Mouse (Mus musculus) small intestine, adult 2 months (tissue): ENCODE data around the gene Plaa.

Experiments
- CTCF ChIP-seq: fragments of 200-500 bp; IDR thresholded peaks from 2 replicates; pipeline ENCODE4 v1.5.1; 2012; ENCODE audit warnings: low read depth, mild to moderate bottlenecking, control low read depth, inconsistent platforms, low read length, moderate library complexity, mixed read lengths; ENCODE audit not compliant: insufficient replicate concordance, insufficient read length; ENCODE audit errors: extremely low read depth
- POLR2A ChIP-seq: fragments of 200-500 bp; IDR thresholded peaks from 2 replicates; pipeline ENCODE4 v1.6.1; 2012; ENCODE audit warnings: low read depth, mild to moderate bottlenecking, control low read depth, inconsistent platforms, low read length, moderate library complexity

GRCm38 (mm10) chr4:94543041-94543440, 60.0 kb downstream of the Plaa start:
- TF ChIP-seq POLR2A (no peak), CTCF (no peak)
